Mouse (Mus musculus) bone marrow macrophage, adult 2 months (primary cell): Measurements from ENCODE around the gene Ankrd34a. TPM values are rescaled to one million over a fixed set of nuclear protein-coding genes. Genes with fewer than 3 reads are reported as not detected.
A peak's percentile ranks its signal among the peaks of the same experiment; 100 is the strongest.
"Not testable (repeated sequence)": the region's sequence is repeated elsewhere in the genome, so short reads cannot be mapped to it uniquely, and the experiment has no call there.

Experiments used
- H3K27ac ChIP-seq: 2 replicates; pipeline ENCODE4 v1.5.1; 2012; ENCODE audit warnings: low read depth, low read length; ENCODE audit not compliant: insufficient read depth
- H3K4me1 ChIP-seq: 2 replicates; pipeline ENCODE4 v1.6.1; 2012; ENCODE audit warnings: low read length; ENCODE audit not compliant: control insufficient read depth, insufficient read depth
- H3K4me3 ChIP-seq: 2 replicates; pipeline ENCODE4 v1.5.1; 2012; ENCODE audit warnings: mild to moderate bottlenecking, low read length, moderate library complexity; ENCODE audit not compliant: insufficient read depth
- CTCF ChIP-seq: IDR thresholded peaks from 2 replicates; pipeline ENCODE4 v1.5.1; 2012; ENCODE audit warnings: low read depth, mild to moderate bottlenecking, low read length, moderate library complexity
- POLR2A ChIP-seq: IDR thresholded peaks from 2 replicates; pipeline ENCODE4 v1.6.1; 2012; ENCODE audit warnings: mild to moderate bottlenecking, low read depth, low read length, borderline replicate concordance
- polyA plus RNA-seq: library from polyadenylated mRNA; stranded (reverse); fragments of >200 nt; gene quantifications from 2 replicates; pipeline ENCODE4 v1.2.4, GENCODE M21; 2012; ENCODE audit not compliant: missing spikeins, insufficient read depth, insufficient read length

The Ankrd34a gene
- polyA plus RNA-seq, 1 experiment = 0.28 TPM

DNA sequence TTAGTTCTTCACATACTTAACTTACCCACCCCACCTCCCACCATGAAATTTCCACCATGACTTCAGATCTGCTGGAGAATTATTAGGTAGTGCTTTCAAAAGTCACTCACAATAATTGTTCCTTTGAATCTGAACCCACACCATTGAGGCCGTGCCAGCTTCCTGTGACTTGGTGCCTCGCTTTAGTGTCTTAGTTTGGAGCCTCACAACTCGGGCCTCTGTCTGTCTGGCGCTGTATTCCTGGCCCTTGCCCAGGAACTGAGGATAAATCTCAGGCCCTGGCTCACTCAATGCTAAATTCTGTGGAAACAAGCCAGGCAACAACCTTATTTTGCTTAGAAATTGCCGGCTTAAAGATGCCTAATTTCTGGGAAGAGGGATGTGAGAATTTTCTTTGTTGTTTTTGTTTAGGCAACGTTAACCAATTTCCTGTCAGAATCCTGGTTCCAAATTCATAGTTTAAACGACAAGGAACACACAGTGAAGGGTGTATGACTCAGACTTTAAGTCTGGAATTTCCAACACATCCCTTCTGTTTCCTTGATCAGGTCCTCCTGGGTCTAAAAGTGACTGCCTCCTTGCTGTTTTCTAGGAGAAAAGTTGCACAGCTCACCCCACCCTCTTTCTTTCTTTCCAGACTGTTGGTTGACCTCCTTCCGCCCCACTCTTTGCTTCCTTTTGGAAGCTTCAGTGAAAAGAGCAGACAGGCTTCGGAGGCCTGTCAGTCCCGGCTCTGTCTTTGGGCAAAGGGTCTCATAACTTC is 5.7 kb downstream of the Ankrd34a start:
- no peak overlapping the region for H3K27ac ChIP-seq
- H3K4me1 ChIP-seq = peaks cover 13% of the 10 kb centered on the region
- TF ChIP-seq POLR2A (no peak), CTCF (no peak)
- H3K4me3 ChIP-seq = peak overlapping the region; percentile 63; the same call in 1 of the 2 replicates

DNA sequence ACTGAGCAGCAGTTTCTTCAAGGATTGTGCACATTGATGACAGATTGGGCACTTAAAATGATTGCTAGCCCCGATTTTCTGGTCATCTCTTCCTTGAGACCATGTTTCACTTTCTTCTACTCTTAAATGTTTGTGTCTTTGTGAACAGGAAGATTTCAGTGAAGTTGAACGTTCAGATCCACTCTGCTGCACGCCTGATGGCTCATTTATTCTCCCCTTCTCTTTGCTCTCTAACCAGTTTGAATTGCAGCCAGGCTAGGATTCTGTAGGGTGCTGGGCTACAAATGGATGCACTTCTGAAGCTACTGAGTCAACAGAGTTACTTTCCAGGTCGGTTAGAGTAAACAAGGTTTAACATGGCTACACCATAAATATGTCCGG is 6.3 kb downstream of the Ankrd34a start:
- Histone ChIP-seq H3K4me1 (peaks cover 12% of the 10 kb centered on the region), H3K27ac (no peak overlapping the region), H3K4me3 (no peak overlapping the region)
- TF ChIP-seq POLR2A = no peak
- no peak for TF ChIP-seq CTCF

DNA sequence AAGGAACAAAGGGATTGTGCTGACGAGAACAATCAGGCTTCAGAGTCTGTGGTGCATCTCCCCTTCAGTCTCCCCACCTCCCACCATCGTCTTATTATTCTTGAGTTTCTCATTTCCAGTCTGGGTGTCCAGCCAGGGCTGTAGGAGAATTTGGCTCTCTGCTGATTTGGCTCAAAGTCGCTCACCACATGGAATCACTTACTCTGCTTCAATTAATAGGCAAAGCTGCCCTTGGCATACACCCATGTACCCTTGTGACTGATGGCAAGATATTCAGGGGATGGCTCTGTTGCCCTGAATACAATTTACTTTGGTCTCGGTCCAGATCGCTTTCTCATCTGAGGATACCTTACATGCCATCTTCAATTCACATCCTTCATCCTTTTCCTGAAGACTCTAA is 6.9 kb downstream of the Ankrd34a start:
- no peak for TF ChIP-seq POLR2A
- TF ChIP-seq CTCF = no peak
- H3K4me1 ChIP-seq = peaks cover 9% of the 10 kb centered on the region
- H3K27ac ChIP-seq = no peak overlapping the region
- H3K4me3 ChIP-seq = no peak overlapping the region

DNA sequence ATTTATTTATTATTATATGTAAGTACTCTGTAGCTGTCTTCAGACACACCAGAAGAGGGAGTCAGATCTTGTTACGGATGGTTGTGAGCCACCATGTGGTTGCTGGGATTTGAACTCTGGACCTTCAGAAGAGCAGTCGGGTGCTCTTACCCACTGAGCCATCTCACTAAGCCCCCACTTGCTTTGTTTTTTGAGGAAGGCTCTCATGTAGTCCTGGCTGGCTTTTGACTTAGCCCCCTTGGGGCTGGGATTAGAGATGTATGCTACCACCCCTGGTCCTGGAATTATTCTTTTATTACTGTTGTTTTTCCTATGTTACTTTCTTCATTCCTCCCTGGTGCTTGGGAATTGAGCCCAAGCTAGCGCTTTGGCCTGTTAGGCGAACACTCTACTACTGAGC is 9.6 kb downstream of the Ankrd34a start:
- not testable (repeated sequence) for H3K4me3 ChIP-seq, H3K27ac ChIP-seq, H3K4me1 ChIP-seq

DNA sequence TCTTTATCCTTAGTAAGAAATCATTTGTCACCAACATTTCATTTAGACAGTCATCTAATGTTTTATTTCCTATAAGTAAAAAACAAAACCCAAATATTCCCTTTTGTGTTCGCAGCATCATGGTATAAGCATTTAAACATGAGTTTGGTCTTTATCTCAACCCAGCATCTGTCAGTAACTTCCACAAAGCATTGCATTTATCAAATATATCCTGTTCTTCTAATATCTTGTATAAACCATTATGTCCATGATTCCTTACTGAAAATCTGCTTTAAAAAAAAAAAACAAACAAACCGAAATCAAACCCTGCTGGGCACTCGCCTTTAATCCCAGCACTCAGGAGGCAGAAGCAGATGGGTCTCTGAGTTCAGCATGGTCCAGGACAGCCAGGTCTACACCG is 10.2 kb downstream of the Ankrd34a start:
- H3K27ac ChIP-seq = no peak overlapping the region
- no peak overlapping the region for H3K4me3 ChIP-seq
- H3K4me1 ChIP-seq = peaks cover 9% of the 10 kb centered on the region
- TF ChIP-seq POLR2A (no peak), CTCF (no peak)

DNA sequence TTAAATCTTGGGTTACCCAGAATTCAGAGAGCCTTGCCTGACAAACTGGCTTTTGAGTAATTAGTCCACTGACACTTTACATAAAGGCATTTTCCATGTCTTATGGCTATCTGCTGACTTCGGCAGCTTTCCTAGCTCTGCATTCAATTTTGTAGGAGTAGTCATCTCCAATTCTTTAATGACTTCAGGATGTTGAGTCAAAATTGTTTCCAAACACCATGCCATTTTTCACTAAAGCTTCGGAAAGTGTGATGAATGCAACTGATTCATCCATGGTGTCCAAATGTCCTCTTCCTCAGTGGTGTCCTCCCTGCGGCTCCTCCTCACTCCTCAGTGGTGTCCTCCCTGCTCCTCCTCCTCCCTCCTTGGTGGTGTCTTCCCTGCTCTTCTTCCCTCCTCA is 21.5 kb downstream of the Ankrd34a start:
- no peak overlapping the region for H3K4me3 ChIP-seq
- TF ChIP-seq CTCF = no peak
- no peak for TF ChIP-seq POLR2A
- no peak overlapping the region for H3K27ac ChIP-seq
- H3K4me1 ChIP-seq = no peaks in the 10 kb centered on the region

DNA sequence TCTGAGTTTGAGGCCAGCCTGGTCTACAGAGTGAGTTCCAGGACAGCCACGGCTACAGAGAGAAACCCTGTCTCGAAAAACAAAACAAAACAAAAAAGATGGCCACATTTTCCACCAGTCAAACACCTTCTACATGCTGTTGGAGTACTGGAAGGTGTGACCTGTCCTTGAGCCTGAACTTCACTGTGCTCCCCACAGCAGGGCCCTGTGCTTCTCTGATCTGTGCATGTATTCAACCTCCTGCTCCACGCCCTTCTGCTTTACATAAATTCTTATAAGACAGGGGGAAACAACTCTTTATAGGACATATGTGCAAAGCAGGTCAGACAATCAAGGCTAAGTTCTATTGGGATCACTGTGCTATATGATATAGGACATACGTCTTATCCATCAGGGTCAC is 26.8 kb downstream of the Ankrd34a start:
- TF ChIP-seq POLR2A (no peak), CTCF (no peak)
- no peak overlapping the region for H3K4me3 ChIP-seq

DNA sequence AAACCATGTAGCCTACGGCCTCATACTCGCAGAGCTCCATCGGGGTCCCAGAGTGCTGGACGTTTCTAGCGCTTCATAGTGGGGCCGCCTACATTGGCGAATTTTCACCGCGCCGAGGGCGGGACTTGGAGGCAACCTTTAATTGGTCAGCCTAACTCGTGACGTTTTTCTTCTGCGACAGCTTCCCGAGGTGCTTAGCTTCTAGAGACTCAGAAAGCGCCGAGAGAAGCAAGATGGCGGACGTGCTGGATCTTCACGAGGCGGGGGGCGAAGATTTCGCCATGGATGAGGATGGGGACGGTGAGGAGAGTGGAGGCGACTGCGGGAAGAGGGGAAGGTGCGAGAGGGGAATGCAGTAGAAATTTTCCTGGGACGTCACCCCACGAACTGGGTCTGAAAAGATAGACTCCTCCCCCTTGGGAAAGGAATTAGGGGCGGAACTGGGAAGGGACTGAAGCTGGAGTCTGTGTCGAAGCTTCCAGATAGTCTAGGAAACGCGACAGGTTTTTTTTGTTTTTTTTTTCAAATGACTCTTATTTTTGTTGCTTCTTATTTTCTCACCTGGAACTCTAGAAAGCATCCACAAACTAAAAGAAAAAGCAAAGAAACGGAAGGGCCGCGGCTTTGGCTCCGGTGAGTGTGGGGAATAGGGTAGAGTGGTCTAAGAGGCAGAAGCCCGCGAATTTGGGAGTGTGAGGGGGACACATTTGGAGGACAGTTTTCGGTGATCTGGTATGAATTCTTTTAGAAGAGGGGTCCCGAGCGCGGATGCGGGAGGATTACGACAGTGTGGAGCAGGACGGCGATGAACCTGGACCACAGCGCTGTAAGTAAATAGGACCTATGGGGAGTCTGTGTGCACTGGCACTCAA is 33.5 kb downstream of the Ankrd34a start, which contains the start of gene Rbm8a:
Rbm8a (plus strand) TSS at position 205 of the 872 bp plus-strand sequence.
- H3K27ac ChIP-seq = peak within 1 kb of the TSS; percentile 80
- H3K4me3 ChIP-seq = peak within 1 kb of the TSS; percentile 97
- no peak for TF ChIP-seq POLR2A
- no peak for TF ChIP-seq CTCF
- H3K4me1 ChIP-seq = peaks cover 11% of the 10 kb centered on the region; the same call in 1 of the 2 replicates

More for the DNA sequence above, 26.8 kb downstream of the Ankrd34a start:
- Histone ChIP-seq H3K27ac (no peak overlapping the region), H3K4me1 (no peaks in the 10 kb centered on the region)

DNA sequence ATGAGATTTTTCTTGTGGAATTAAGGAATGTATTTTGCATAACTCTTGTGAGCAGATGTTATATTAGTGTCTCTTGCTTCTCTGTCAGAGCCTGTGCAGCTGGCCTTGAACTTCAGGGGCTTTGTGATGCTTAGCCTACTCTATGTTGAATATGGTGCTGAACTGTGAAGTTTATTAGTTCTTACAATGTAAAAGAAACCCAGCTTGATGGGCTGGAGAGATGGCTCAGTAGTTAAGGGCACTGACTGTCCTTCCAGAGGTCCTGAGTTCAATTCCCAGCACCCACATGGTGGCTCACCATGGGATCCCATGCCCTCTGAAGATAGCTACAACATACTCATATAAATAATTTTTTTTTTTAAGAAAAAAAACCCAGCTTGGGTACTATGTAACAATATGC is 35.6 kb downstream of the Ankrd34a start:
- peaks cover 13% of the 10 kb centered on the region for H3K4me1 ChIP-seq
- no peak overlapping the region for H3K4me3 ChIP-seq
- no peak overlapping the region for H3K27ac ChIP-seq
- TF ChIP-seq POLR2A (no peak), CTCF (no peak)

DNA sequence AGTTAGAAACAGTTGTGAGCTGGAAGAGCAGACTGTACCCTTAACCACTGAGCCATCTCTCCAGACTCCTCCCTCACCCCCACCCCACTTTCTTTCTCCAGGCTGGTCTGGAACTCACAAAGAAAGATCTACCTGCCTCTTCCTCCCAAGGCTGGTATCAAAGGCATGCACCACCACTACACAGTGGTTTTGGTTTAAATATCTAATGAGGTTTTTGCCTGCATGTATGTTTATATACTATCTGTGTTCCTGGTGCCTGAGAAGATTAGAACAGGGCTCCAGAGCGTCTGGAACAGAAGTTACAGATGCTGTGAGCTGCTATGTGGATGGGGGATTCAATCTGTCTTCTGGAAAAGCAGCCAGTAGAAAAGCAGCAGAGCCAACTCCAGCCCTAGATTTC is 37.6 kb downstream of the Ankrd34a start:
- Histone ChIP-seq H3K4me1 (peaks cover 11% of the 10 kb centered on the region), H3K27ac (no peak overlapping the region), H3K4me3 (no peak overlapping the region)
- TF ChIP-seq CTCF (no peak), POLR2A (no peak)
